Mouse (Mus musculus) lung, postnatal 0 days (tissue): Measurements from ENCODE around the gene Dgcr2. TPM values are rescaled to one million over a fixed set of nuclear protein-coding genes. Genes with fewer than 3 reads are reported as not detected.

Experiments used
- ATAC-seq: fragments of 200-750 bp; cut with Nextera tagmentation; 2 replicates; pipeline ENCODE4 v1.8.0; 2017; ENCODE audit warnings: moderate library complexity
- DNase-seq: peaks from one replicate; pipeline ENCODE4 v3.0.0-alpha.2; 2016; ENCODE audit warnings: low spot score
- H3K27ac ChIP-seq: fragments of 300-500 bp; sonication (generic); 2 replicates; pipeline ENCODE4 v1.5.1; 2014; ENCODE audit warnings: antibody characterized with exemption, mild to moderate bottlenecking, low read length, mixed read lengths
- H3K27me3 ChIP-seq: fragments of 300-500 bp; sonication (generic); replicated peaks from 2 replicates; pipeline ENCODE4 v1.6.1; 2014; ENCODE audit warnings: low read length, mixed read lengths; ENCODE audit not compliant: insufficient read depth
- H3K36me3 ChIP-seq: fragments of 300-500 bp; sonication (generic); 2 replicates; pipeline ENCODE4 v1.6.1; 2014; ENCODE audit warnings: low read length, mixed read lengths; ENCODE audit not compliant: insufficient read depth
- H3K4me1 ChIP-seq: fragments of 300-500 bp; sonication (generic); 2 replicates; pipeline ENCODE4 v1.6.1; 2014; ENCODE audit warnings: antibody characterized with exemption, low read depth, low read length, mixed read lengths; ENCODE audit not compliant: insufficient read depth
- H3K4me2 ChIP-seq: fragments of 300-500 bp; sonication (generic); replicated peaks from 2 replicates; pipeline ENCODE4 v1.6.1; 2014; ENCODE audit warnings: low read depth, mild to moderate bottlenecking, low read length, moderate library complexity, mixed read lengths
- H3K4me3 ChIP-seq: fragments of 300-500 bp; sonication (generic); 2 replicates; pipeline ENCODE4 v1.5.1; 2014; ENCODE audit warnings: low read depth, low read length
- H3K9ac ChIP-seq: fragments of 300-500 bp; sonication (generic); replicated peaks from 2 replicates; pipeline ENCODE4 v1.6.1; 2014; ENCODE audit warnings: low read depth, mild to moderate bottlenecking
- H3K9me3 ChIP-seq: fragments of 300-500 bp; sonication (generic); 2 replicates; pipeline ENCODE4 v1.6.1; 2016; ENCODE audit warnings: low read length, mixed read lengths
- CTCF ChIP-seq: IDR thresholded peaks from 2 replicates; pipeline ENCODE4 v1.5.1; 2016; ENCODE audit warnings: antibody characterized with exemption, mild to moderate bottlenecking
- EP300 ChIP-seq: IDR thresholded peaks from 2 replicates; pipeline ENCODE4 v1.6.1; 2016; ENCODE audit warnings: antibody characterized with exemption, mild to moderate bottlenecking, control low read depth
- WGBS: fragments of 180-500 bp; shearing (Covaris S2); extraction: QIAGEN DNeasy Blood & Tissue Kit; methylation state at CpG from one replicate; pipeline ENCODE4 v1.1.7; 2014; 5-methylcytosine and 5-hydroxymethylcytosine counted together
- polyA plus RNA-seq: library from polyadenylated mRNA; unstranded; fragments of >200 nt; fragmentation: Nextera tagmentation; extraction: Ambion mirVana; gene quantifications from 2 replicates; pipeline ENCODE4 v1.2.1, GENCODE M21; 2015

Dgcr2 gene
- polyA plus RNA-seq, 1 experiment from 2014 or later: 47.3 TPM

DNA sequence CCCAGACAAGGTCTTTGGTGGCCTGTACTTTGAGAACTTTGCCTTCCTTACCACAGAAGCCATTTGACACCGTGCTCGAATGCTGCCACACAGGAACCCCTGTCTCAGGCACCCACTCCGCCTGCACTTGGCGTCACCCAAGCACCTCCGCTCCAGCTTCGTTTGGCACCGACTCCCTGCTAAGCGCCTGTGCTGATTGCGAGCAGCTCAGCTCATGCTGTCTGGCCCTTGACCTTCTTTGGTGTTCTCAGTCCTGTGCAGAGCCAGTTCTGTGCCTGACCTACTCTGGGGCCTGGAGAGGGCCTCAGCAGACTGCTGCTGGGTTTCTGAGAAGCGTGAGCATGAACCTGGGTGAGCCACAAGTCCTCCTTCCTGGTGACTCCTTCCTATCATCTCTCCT, 38.4 kb upstream of the Dgcr2 start:
- H3K9me3 ChIP-seq: no peaks in the 10 kb centered on the region
- H3K9ac ChIP-seq: no peak overlapping the region
- no peak for TF ChIP-seq EP300
- no peak for TF ChIP-seq CTCF
- no peaks in the 10 kb centered on the region for H3K27me3 ChIP-seq
- no peak for ATAC-seq
- H3K4me3 ChIP-seq: no peak overlapping the region
- H3K27ac ChIP-seq: no peak overlapping the region
- H3K4me2 ChIP-seq: no peak overlapping the region
- no peak for DNase-seq
- no peaks in the 10 kb centered on the region for H3K4me1 ChIP-seq
- H3K36me3 ChIP-seq: no peaks in the 10 kb centered on the region
- 70% methylated on average over 10 of the region's 10 CpGs for WGBS

DNA sequence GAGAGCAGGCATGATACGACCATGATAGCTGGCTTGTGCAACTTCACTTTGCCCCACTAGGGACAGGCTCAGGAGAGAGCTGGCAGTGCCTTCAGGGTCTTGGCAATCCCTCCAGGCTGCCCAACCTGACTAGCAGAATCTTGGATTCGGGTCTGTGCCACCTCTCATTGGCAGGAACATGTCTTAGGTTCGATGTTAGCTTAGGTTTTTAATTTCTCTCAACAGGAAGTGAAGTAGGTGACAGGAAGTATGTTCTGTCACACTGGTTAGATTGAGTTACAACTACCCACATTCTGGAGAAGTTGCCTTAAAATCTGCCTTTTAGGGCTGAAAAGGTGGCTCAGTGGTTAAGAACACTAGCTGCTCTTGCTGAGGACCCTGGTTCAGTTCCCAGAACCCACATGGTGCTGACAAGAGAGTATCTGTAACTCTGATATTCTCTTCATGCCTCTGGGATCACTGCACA, 36.1 kb upstream of the Dgcr2 start:
- H3K4me1 ChIP-seq: no peaks in the 10 kb centered on the region
- H3K4me3 ChIP-seq: no peak overlapping the region
- 39% methylated on average over 3 of the region's 3 CpGs for WGBS
- DNase-seq (no peak), ATAC-seq (no peak)
- H3K9ac ChIP-seq: no peak overlapping the region
- no peaks in the 10 kb centered on the region for H3K27me3 ChIP-seq
- no peaks in the 10 kb centered on the region for H3K36me3 ChIP-seq
- TF ChIP-seq EP300: no peak
- TF ChIP-seq CTCF: peak; percentile 23; the same call in 1 of the 2 replicates
- H3K4me2 ChIP-seq: no peak overlapping the region
- no peak overlapping the region for H3K27ac ChIP-seq
- H3K9me3 ChIP-seq: no peaks in the 10 kb centered on the region

DNA sequence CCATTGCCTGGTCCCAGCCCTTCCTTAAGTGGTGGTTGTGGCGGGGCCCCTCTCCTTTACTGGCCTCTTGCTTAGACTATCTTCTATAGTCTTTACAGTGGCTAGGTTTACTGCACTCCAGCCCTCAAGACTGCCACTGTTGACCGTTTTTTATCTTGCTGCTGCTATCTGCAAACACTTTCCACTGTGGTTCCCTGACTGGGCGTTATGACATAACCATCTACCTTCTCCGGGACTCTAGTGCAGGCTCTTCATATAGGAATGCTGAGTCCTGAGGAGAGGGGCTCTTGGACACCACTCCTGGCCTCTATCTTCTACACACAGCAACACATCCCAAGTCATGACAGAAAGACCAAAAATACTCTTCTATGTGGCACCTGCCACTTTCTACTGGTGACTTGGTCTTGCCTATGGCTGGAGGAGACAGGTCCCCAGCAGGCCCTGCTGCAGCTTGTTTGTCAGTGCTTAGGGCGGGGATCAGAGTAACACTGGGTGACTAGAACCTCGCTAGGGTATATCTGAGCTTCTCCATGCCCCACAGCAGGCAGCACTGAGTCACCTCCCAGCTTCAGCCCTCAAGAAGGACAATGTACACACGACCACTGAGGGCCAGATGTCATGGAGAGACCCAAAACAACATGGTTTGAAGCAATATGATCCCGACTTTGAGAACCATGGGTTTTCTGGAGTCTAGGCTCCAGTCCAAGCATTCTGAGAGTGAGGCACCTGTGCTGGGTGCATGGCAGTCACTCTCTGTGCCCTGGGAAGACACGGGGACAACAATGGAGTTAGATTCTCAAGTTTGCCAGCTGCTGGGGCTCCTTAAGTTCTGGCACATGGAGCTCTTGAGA, 35.5 kb upstream of the Dgcr2 start:
- ATAC-seq: no peak

DNA sequence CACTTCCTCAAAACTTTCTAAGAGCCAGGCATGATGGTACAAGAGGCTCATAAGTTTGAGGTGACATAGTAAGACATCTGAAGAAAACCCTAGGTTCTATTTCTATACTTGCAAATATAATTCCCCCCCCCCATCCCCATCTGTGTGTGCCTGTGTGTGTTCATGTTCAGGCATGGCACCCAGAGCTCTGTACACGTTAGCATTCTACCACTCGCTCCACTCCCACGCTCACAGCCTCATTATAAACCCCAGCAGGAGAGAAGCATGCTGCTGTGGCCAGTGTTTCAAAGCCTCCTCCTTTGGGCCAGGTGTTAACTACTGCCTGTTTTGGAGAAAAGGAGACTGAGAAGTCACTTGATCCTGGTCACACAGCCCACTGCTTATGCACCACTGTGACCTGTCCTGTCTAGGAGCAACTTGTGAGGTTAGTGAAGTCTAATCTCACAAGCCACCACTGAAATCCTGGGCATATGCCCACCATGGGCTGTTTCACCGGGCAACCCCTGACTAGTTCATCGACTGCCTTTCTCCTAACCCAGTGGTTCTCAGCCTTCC, 33.6 kb upstream of the Dgcr2 start:
- no peaks in the 10 kb centered on the region for H3K9me3 ChIP-seq
- H3K4me2 ChIP-seq: no peak overlapping the region
- TF ChIP-seq CTCF (no peak), EP300 (no peak)
- no peak for ATAC-seq
- no peak overlapping the region for H3K27ac ChIP-seq
- H3K9ac ChIP-seq: no peak overlapping the region
- no peaks in the 10 kb centered on the region for H3K27me3 ChIP-seq
- 78% methylated on average over 5 of the region's 5 CpGs for WGBS
- H3K4me3 ChIP-seq: no peak overlapping the region
- H3K4me1 ChIP-seq: no peaks in the 10 kb centered on the region
- H3K36me3 ChIP-seq: no peaks in the 10 kb centered on the region
- no peak for DNase-seq

More for the DNA sequence above, 35.5 kb upstream of the Dgcr2 start:
- Histone ChIP-seq H3K9me3 (no peaks in the 10 kb centered on the region), H3K27ac (no peak overlapping the region), H3K9ac (no peak overlapping the region), H3K4me2 (no peak overlapping the region), H3K27me3 (no peaks in the 10 kb centered on the region), H3K4me3 (no peak overlapping the region), H3K36me3 (no peaks in the 10 kb centered on the region), H3K4me1 (no peaks in the 10 kb centered on the region)
- TF ChIP-seq EP300 (no peak), CTCF (no peak)
- 50% methylated on average over 9 of the region's 9 CpGs for WGBS
- no peak for DNase-seq

DNA sequence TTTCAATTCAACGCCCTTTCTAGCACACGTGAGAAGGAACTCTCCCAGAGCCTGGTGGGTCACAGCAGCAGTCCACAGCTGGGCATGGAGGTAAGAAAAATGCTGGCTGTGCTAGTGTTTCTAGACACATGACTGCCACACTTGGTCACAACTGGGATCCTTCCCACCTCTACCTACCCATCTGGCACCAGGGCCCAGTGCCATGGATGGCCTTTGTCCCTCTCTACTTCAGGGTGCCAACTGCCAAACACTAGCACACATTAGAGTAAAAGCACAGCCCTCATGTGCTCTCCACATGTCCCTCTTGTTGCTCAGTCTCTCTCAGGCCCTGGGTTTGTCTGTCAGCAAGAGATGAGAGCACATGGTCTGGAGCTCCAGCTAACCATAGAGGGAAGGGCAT, 31.3 kb upstream of the Dgcr2 start:
- Histone ChIP-seq H3K27ac (no peak overlapping the region), H3K36me3 (no peaks in the 10 kb centered on the region), H3K9ac (no peak overlapping the region), H3K4me3 (no peak overlapping the region), H3K4me2 (no peak overlapping the region), H3K27me3 (no peaks in the 10 kb centered on the region), H3K4me1 (no peaks in the 10 kb centered on the region), H3K9me3 (no peaks in the 10 kb centered on the region)
- WGBS: 82% methylated on average over 2 of the region's 2 CpGs
- TF ChIP-seq EP300: no peak
- no peak for TF ChIP-seq CTCF
- DNase-seq (no peak), ATAC-seq (no peak)

DNA sequence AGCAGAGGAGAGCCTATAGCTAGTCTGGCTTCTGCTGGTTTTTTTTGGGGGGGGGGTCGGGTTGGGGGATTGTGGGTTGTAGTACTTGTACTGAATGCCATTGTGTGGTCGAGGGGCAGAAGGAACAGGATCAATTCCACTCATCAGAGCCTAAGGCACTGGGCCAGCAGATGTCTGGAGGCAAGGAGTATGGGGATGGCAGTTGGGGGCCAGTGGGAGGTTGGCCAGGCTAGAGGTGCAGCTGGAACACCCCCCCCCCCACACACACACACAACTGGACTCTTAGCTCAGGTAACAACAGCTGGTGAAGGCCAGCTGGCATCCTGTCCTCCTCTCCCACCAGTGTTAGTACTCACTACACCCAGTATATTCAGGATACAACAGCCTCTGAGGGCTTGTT, 30.8 kb upstream of the Dgcr2 start:
- no peak for TF ChIP-seq EP300
- no peak for TF ChIP-seq CTCF
- ATAC-seq: no peak

More for the DNA sequence above, 30.8 kb upstream of the Dgcr2 start:
- Histone ChIP-seq H3K9ac (no peak overlapping the region), H3K4me1 (no peaks in the 10 kb centered on the region), H3K36me3 (no peaks in the 10 kb centered on the region), H3K9me3 (no peaks in the 10 kb centered on the region), H3K27me3 (no peaks in the 10 kb centered on the region), H3K4me3 (no peak overlapping the region), H3K27ac (peak overlapping the region; percentile 89), H3K4me2 (no peak overlapping the region)
- 23% methylated on average over 2 of the region's 2 CpGs for WGBS
- no peak for DNase-seq
